22 mouse cellular contexts compared by ENCODE assay signal in the genomic region with DNA sequence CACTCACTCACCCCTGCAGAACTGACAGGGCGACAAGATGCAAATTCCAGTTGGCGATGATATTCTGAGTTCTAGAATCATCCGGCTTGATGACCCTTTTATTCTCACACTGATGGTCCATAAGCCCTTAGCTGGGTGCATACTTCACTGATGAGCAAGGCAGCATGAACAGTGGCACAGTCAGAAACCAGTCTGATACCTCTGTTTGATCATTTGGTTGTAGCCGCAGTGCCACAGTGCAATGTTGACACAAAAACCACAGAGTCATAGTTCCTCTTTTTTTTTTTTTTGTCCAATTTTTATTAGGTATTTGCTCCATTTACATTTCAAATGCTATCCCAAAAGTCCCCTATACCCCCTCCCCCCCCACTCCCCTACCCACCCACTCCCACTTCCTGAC.
DNase-seq lines count a peak whose midpoint lies in the region; ATAC-seq lines count a peak whose summit lies in the region.
"Had no signal": no experiment of that assay in that cellular context is flagged by ENCODE, and none has a peak within 500 bp of the region (broad histone marks: within the 10 kb centered on the region; RNA-seq: fewer than 3 reads in every experiment).

No protein-coding gene starts in this region.

- peak; percentile 99 to 100 for ATAC-seq in hematopoietic stem cell, adult 5-6 weeks (replicated peaks in 1 of 2; ENCODE audit: insufficient read depth in 1 of 2, low FRiP score in 2 of 2, low TSS enrichment in 1 of 2, low read depth in 1 of 2, poor library complexity in 2 of 2, severe bottlenecking in 2 of 2)
- ATAC-seq in erythroid progenitor cell, adult 5-6 weeks (replicated peaks; ENCODE audit: low FRiP score, poor library complexity, severe bottlenecking) = no peak
- ATAC-seq: CD4-positive, CD25-positive, alpha-beta regulatory T cell, adult 4 months; forebrain, embryonic 13.5 days; forebrain, embryonic 16.5 days; hindbrain, postnatal 0 days; inflammation-experienced regulatory T-cells, adult 6 months; intestine, embryonic 16.5 days; Patski had no signal

- DNase-seq in 416B (ENCODE audit: low read depth) = peak; percentile 26
- DNase-seq in Muller cell, postnatal 12 days (ENCODE audit: inconsistent ontology term) = peak; percentile 11
- no peak for DNase-seq in adrenal gland, adult (ENCODE audit: inconsistent age in 2 of 2, low spot score in 1 of 2)
- DNase-seq in ovary, postnatal 36 days (ENCODE audit: low spot score) = no peak
- DNase-seq: adrenal gland, adult 2 months; adrenal gland, postnatal 14 days; cerebellum, adult 11 months; cerebellum, adult 2 months; cerebellum, adult 9-11 months; cerebellum, postnatal 25 days; embryo, embryonic 11 days; gastrocnemius, postnatal 10 days; gastrocnemius, postnatal 36 days had no signal

Comparison
In these comparisons a context has a peak if more than half of its experiments do, and no peak if none do; other contexts are left out.
1. DNase-seq: peak in 416B (single experiment) and Muller cell, postnatal 12 days (single experiment); none in adrenal gland, adult (0 of 2) and ovary, postnatal 36 days (single experiment).